Mouse (Mus musculus): ENCODE measurements around the gene Col16a1. TPM values are rescaled to one million over a fixed set of nuclear protein-coding genes. Genes with fewer than 3 reads are reported as not detected.

Gene Col16a1
- under 1 TPM in 1 of 2 experiments, not detected in 1; 0.84 TPM for polyA plus RNA-seq (2017; shearing (Covaris generic))

DNA sequence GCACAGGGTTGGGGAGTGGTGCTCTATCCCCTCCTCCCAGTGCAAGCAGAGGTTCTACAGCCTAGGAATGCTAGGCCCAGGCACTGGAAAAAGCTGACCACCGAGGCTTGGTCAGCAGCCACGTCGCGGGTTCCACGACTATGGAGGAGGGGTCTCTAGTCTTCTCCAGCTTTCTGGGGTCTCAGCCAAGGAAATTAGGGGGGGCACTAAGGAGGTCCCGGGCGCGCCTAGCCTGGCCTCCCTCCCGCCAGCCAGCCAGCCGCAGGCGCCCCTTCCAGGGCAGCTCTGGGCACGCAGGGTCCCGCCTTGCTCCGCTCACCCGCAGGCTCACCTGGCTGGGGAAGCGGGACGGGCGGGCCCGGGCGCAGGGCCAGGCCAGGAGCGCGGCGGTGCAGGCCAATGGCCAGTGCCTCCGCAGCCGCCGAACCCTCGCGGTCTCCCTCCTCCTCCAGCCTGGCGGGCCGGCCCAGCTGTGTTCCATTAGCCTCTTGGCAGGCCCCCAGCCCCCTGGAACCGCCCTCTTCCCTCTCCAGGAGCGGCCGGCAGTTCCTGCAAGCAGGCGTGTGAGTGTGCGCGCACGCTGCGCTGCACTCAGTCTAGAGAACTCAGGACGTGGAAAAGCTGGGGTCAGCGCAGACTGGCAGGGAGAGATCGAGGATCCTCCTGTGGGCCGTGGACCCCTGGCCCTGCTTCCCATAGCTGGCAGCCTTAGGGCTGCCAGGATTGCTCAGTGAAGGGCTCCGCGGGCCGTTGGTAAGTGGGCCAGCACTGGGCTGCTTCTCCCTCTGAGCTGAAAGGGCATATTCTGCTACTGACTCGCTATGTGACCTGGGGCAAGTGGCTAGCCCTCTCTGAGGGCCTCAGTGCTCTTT is at the start of gene Col16a1:
Col16a1 (plus strand) TSS at position 510 of the 872 bp plus-strand sequence.

GRCm38 (mm10) chr4:130102111-130102651 is 54.5 kb downstream of the Col16a1 start, which contains the start of gene Pef1:
Gene Pef1 (plus strand): TSS chr4:130102558.

DNA sequence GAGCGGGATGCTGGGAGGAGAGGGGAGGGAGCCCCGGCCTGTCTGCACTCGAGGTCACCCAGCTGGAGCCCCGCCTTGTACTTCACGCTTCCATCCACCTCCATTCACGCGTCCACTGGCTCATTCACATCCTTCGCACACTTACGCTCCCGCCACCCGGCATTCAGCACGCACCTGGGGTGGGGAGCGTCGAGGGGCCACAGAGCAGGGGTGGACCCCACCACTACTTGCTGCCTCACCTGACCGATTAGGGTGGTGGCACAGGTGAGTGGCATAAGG is 91.5 kb downstream of the Col16a1 start, which contains the start of gene Hcrtr1:
Hcrtr1 (minus strand) TSS at position 146 of the 279 bp plus-strand sequence.

Other genes with a start within 250 kb of the Col16a1 start
- gene Ptp4a2, start 236.6 kb upstream of the Col16a1 start, polyA plus RNA-seq (2017; shearing (Covaris generic)), result 100 to 1,000 TPM; 419 to 434 TPM
- gene Spocd1, start 118.6 kb upstream of the Col16a1 start, polyA plus RNA-seq (2017; shearing (Covaris generic)), result not detected
- 1 to 10 TPM in 1 of 2 experiments, not detected in 1; 1.4 TPM for gene Adgrb2, start 63.0 kb upstream of the Col16a1 start, polyA plus RNA-seq (2017; shearing (Covaris generic))
- 10 to 100 TPM; 67.5 to 67.8 TPM for gene Pef1, start 54.7 kb downstream of the Col16a1 start, polyA plus RNA-seq (2017; shearing (Covaris generic))
- not detected for gene Hcrtr1, start 91.5 kb downstream of the Col16a1 start, polyA plus RNA-seq (2017; shearing (Covaris generic))
- 1 to 10 TPM in 1 of 2 experiments, under 1 TPM in 1; 0.24 to 2.8 TPM for gene Tinagl1, start 127.3 kb downstream of the Col16a1 start, polyA plus RNA-seq (2017; shearing (Covaris generic))
- gene Gm853, start 174.6 kb downstream of the Col16a1 start, polyA plus RNA-seq (2017; shearing (Covaris generic)), result not detected
- under 1 TPM in 1 of 2 experiments, not detected in 1; 0.60 TPM for gene Serinc2, start 231.4 kb downstream of the Col16a1 start, polyA plus RNA-seq (2017; shearing (Covaris generic))

All from inflammation-experienced regulatory T-cells (primary cell).